Mouse (Mus musculus) effector memory CD4-positive, alpha-beta T cell, adult 5 months (primary cell): ENCODE data around the gene Olfr918. TPM values are rescaled to one million over a fixed set of nuclear protein-coding genes. Genes with fewer than 3 reads are reported as not detected.

Source experiments
- polyA plus RNA-seq: library from polyadenylated mRNA; unstranded; fragments of 100-300 nt; shearing (Covaris generic); gene quantifications from one replicate; pipeline ENCODE4 v1.2.1, GENCODE M21; 2017

Olfr918 gene
- polyA plus RNA-seq: not detected

GRCm38 (mm10) chr9:38674501-38674900 lies at the start of gene Olfr918:
TSS of gene Olfr918 (minus strand) at chr9:38674601.

GRCm38 (mm10) chr9:38718102-38718501 lies 43.7 kb upstream of the Olfr918 start, which contains the start of gene Vwa5a:
TSS of gene Vwa5a (plus strand) at chr9:38718268.

GRCm38 (mm10) chr9:38665742-38666141 lies 8.7 kb downstream of the Olfr918 start, which contains the start of gene Olfr917:
TSS of gene Olfr917 (minus strand) at chr9:38665842.

GRCm38 (mm10) chr9:38659775-38660174 lies 14.6 kb downstream of the Olfr918 start, which contains the start of gene Olfr916:
TSS of gene Olfr916 (minus strand) at chr9:38659875.

Other genes with a start within 250 kb of the Olfr918 start
- not detected for gene Olfr901, start 245.1 kb downstream of the Olfr918 start, polyA plus RNA-seq
- gene Olfr902, start 226.9 kb downstream of the Olfr918 start, polyA plus RNA-seq: not detected
- gene Olfr904, start 211.5 kb downstream of the Olfr918 start, polyA plus RNA-seq: not detected
- 0.09 TPM for gene Olfr905, start 203.5 kb downstream of the Olfr918 start, polyA plus RNA-seq
- gene Olfr906, start 187.5 kb downstream of the Olfr918 start, polyA plus RNA-seq: not detected
- gene Olfr907, start 178.8 kb downstream of the Olfr918 start, polyA plus RNA-seq: not detected
- 0.10 TPM for gene Olfr911-ps1, start 153.0 kb downstream of the Olfr918 start, polyA plus RNA-seq
- gene Olfr910, start 136.8 kb downstream of the Olfr918 start, polyA plus RNA-seq: not detected
- 0.16 TPM for gene Olfr912, start 94.4 kb downstream of the Olfr918 start, polyA plus RNA-seq
- gene Olfr913, start 81.8 kb downstream of the Olfr918 start, polyA plus RNA-seq: not detected
- gene Olfr914, start 69.5 kb downstream of the Olfr918 start, polyA plus RNA-seq: not detected
- gene Olfr916, start 14.7 kb downstream of the Olfr918 start, polyA plus RNA-seq: 0.25 TPM
- gene Olfr917, start 8.8 kb downstream of the Olfr918 start, polyA plus RNA-seq: not detected
- not detected for gene Olfr919, start 29.1 kb upstream of the Olfr918 start, polyA plus RNA-seq
- gene Vwa5a, start 43.7 kb upstream of the Olfr918 start, polyA plus RNA-seq: 24.4 TPM
- 0.17 TPM for gene Olfr920, start 77.7 kb upstream of the Olfr918 start, polyA plus RNA-seq
- gene Olfr921, start 98.5 kb upstream of the Olfr918 start, polyA plus RNA-seq: not detected
- gene Olfr922, start 140.0 kb upstream of the Olfr918 start, polyA plus RNA-seq: not detected
- not detected for gene Olfr923, start 151.9 kb upstream of the Olfr918 start, polyA plus RNA-seq
- gene Olfr924, start 169.8 kb upstream of the Olfr918 start, polyA plus RNA-seq: not detected
- not detected for gene Olfr26, start 180.5 kb upstream of the Olfr918 start, polyA plus RNA-seq
- gene Olfr926, start 202.5 kb upstream of the Olfr918 start, polyA plus RNA-seq: not detected